Mouse (Mus musculus) liver, embryonic 13.5 days (tissue): ENCODE measurements around the gene Trpv6. TPM values are rescaled to one million over a fixed set of nuclear protein-coding genes. Genes with fewer than 3 reads are reported as not detected.

Experiments used
- ATAC-seq: fragments of 200-750 bp; cut with Nextera tagmentation; 2 replicates; pipeline ENCODE4 v1.8.0; 2017; ENCODE audit warnings: low read depth, mild to moderate bottlenecking, moderate number of reproducible peaks, moderate library complexity
- DNase-seq: peaks from one replicate; pipeline ENCODE4 v3.0.0; 2022
- H3K27ac ChIP-seq: fragments of 300-500 bp; sonication (generic); 2 replicates; pipeline ENCODE4 v1.5.1; 2015; ENCODE audit warnings: moderate library complexity, mild to moderate bottlenecking, inconsistent platforms
- H3K27me3 ChIP-seq: fragments of 300-500 bp; sonication (generic); 2 replicates; pipeline ENCODE4 v1.6.1; 2015; ENCODE audit warnings: mild to moderate bottlenecking, inconsistent platforms
- H3K36me3 ChIP-seq: fragments of 300-500 bp; sonication (generic); 2 replicates; pipeline ENCODE4 v1.6.1; 2015; ENCODE audit warnings: mild to moderate bottlenecking, inconsistent platforms
- H3K4me1 ChIP-seq: fragments of 300-500 bp; sonication (generic); replicated peaks from 2 replicates; pipeline ENCODE4 v1.6.1; 2015; ENCODE audit warnings: inconsistent platforms
- H3K4me2 ChIP-seq: fragments of 300-500 bp; sonication (generic); 2 replicates; pipeline ENCODE4 v1.6.1; 2015; ENCODE audit warnings: inconsistent platforms, mild to moderate bottlenecking, moderate library complexity
- H3K4me3 ChIP-seq: fragments of 300-500 bp; sonication (generic); replicated peaks from 2 replicates; pipeline ENCODE4 v1.5.1; 2015; ENCODE audit warnings: mild to moderate bottlenecking, inconsistent platforms
- H3K9ac ChIP-seq: fragments of 300-500 bp; sonication (generic); 2 replicates; pipeline ENCODE4 v1.6.1; 2015; ENCODE audit warnings: mild to moderate bottlenecking, inconsistent platforms
- H3K9me3 ChIP-seq: fragments of 300-500 bp; sonication (generic); replicated peaks from 2 replicates; pipeline ENCODE4 v1.6.1; 2016; ENCODE audit warnings: inconsistent platforms
- WGBS: fragments of 180-500 bp; shearing (Covaris S2); methylation state at CpG from one replicate; pipeline ENCODE4 v1.1.7; 2015; ENCODE audit not compliant: insufficient replicate concordance; 5-methylcytosine and 5-hydroxymethylcytosine counted together
- polyA plus RNA-seq: library from polyadenylated mRNA; unstranded; fragments of >200 nt; fragmentation: Nextera tagmentation; extraction: Ambion mirVana; gene quantifications from 2 replicates; pipeline ENCODE4 v1.2.1, GENCODE M21; 2015

Trpv6 gene
- 0.08 and 0.10 TPM in 2 replicates for polyA plus RNA-seq

DNA sequence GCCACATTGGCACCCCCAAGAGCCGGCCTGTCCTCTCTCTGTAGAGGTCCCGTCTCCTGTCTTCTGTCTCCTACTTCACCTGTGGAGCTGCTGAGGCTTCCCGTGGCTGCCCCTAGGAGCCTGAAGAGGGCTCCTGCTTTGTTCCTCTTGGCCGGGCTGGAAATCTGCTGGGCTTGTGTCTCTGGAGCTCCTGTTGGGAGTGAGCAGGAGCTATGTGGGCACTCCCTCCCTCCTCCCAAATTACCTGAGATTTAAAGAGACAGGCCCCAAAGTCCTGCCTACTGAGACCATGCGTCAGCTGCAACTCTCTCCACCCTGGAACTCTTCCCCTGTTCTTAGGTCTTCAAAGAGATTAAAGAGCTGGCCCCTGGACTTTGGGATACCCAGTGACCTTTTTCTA, at the start of gene Trpv6:
TSS of gene Trpv6 (minus strand) at position 228 of the 400 bp plus-strand sequence.
- Histone ChIP-seq H3K9ac (no peak within 1 kb of the TSS), H3K9me3 (no peaks in the 10 kb centered on the region), H3K27me3 (no peaks in the 10 kb centered on the region), H3K36me3 (no peaks in the 10 kb centered on the region), H3K4me3 (no peak within 1 kb of the TSS), H3K4me2 (no peak within 1 kb of the TSS), H3K4me1 (no peaks in the 10 kb centered on the region), H3K27ac (no peak within 1 kb of the TSS)
- 38% methylated on average over 5 of the region's 5 CpGs for WGBS
- ATAC-seq (no peak), DNase-seq (no peak)

DNA sequence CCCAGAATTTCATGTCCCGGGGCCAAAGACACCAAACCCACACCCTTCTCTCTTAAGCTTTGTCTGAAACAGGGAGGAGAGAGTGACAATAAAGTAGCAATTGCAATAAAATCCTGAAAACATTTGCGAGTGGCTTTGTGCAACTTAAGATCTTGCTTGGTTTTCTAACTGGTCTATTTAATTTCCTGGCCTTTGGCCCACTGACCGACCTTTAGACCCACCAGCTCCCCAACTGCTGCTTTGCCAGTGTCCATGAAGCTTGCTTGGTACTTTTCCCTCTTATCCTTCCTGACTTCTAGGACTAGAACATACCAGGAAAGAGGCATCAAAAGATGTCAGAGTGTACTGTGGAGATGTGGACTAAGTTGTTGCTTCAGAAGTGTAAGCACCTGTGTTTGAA, 49.4 kb upstream of the Trpv6 start:
- no peak for ATAC-seq
- no peak overlapping the region for H3K4me3 ChIP-seq
- H3K27ac ChIP-seq, result peak overlapping the region; percentile 56
- DNase-seq, result no peak
- H3K4me2 ChIP-seq, result no peak overlapping the region
- H3K36me3 ChIP-seq, result peaks cover 64% of the 10 kb centered on the region
- no peaks in the 10 kb centered on the region for H3K27me3 ChIP-seq
- 78% methylated on average over 3 of the region's 3 CpGs for WGBS
- no peaks in the 10 kb centered on the region for H3K9me3 ChIP-seq
- H3K4me1 ChIP-seq, result peaks cover 49% of the 10 kb centered on the region
- no peak overlapping the region for H3K9ac ChIP-seq

DNA sequence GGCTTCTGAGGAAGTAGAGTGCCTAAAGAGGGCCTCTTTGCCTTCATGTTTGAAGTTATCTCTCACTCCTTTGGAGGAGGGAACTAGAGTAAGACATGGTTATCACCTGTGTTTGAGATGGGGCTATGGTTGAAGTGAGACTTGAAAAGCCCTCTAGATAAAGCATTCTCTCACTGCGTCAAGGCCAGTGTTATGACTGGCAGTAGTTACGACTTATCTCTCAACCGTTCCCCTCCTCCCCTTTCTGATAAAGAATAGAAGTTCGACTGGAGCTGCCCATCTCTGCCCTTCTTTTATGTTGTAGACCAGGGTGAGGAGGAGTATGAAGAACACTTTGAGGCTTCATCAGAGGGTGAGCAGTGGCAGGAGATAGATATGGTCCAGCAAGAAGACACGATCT, 48.7 kb upstream of the Trpv6 start:
- Histone ChIP-seq H3K27me3 (no peaks in the 10 kb centered on the region), H3K36me3 (peaks cover 57% of the 10 kb centered on the region), H3K4me3 (no peak overlapping the region), H3K27ac (peak overlapping the region; percentile 56), H3K4me2 (no peak overlapping the region), H3K4me1 (peaks cover 48% of the 10 kb centered on the region), H3K9me3 (no peaks in the 10 kb centered on the region), H3K9ac (no peak overlapping the region)
- peak; percentile 86 for ATAC-seq
- peak; percentile 29 for DNase-seq
- whole genome bisulfite sequencing, result 21% methylated on average over 5 of the region's 5 CpGs

DNA sequence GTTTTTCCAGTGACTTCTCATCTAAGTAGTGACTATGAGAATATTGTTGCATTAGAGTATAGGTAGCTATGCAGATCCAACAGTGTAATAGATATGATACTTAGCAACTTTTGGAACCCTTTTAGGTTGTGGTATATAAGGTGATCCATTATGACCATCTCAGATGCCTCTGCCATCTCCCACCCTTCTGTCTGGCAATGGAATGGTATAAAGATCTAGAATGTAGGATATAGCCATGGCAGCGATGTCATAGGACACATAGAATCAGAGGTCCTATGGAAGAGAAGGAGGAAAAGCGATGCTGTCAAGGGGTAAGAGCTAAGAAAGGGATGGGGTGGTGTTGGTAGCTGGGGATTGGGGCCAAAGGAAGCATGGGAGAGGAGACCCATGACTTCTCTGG, 47.9 kb upstream of the Trpv6 start, which contains the start of gene Llcfc1:
TSS of gene Llcfc1 (plus strand) at position 301 of the 400 bp plus-strand sequence.
- no peaks in the 10 kb centered on the region for H3K27me3 ChIP-seq
- H3K9ac ChIP-seq, result no peak within 1 kb of the TSS
- WGBS, result 94% methylated on average over 2 of the region's 2 CpGs
- no peak within 1 kb of the TSS for H3K4me3 ChIP-seq
- ATAC-seq, result 0 out of 2 replicates have a peak, but pooled peaks have one; percentile 2
- H3K4me1 ChIP-seq, result peaks cover 41% of the 10 kb centered on the region
- peaks cover 49% of the 10 kb centered on the region for H3K36me3 ChIP-seq
- H3K27ac ChIP-seq, result peak within 1 kb of the TSS; percentile 56
- H3K9me3 ChIP-seq, result no peaks in the 10 kb centered on the region
- DNase-seq, result no peak
- H3K4me2 ChIP-seq, result no peak within 1 kb of the TSS

DNA sequence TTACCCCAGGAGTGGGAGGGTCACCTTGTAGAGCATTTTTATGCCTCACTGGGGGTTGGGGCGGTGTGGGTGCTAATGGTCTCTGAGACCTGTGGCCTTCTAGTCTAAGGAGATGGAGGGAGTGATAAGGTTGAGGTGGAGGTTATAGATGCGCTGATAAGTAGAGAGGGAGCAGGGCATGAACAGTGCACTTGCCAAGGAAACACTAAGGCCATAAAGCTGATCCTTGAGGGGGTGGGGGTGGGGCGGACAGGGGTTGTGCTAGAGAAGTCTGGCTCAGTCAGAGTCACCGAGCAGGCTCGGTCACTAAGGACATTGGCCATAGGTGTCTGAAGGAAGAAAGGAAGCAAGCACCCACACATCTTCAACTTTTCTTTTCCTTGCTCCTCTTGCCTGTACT, 45.5 kb upstream of the Trpv6 start:
- H3K9ac ChIP-seq, result no peak overlapping the region

DNA sequence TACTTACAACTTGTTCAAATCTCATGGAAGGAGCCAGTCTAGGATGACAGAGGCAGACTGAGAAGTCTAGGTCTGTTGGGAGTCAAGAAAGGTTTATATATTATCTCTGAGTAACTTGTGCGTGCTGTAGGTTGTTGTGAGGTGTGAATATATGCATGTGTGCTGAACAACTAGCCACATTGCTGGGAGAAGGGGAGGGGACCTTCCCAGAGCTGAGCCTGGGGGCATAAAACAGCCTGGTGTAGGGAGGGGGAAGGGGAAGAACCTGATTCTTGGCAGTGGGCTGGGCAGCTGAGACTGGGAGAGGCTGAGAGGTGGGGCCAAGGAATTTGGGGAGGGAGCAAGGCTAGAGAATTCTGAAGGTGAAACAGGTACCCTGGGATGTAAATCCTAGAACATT, 44.5 kb upstream of the Trpv6 start, which contains the start of gene Trpv5:
TSS of gene Trpv5 (minus strand) at position 101 of the 400 bp plus-strand sequence.
- peaks cover 9% of the 10 kb centered on the region for H3K4me1 ChIP-seq
- H3K36me3 ChIP-seq, result peaks cover 16% of the 10 kb centered on the region
- 58% methylated on average over 1 of the region's 1 CpGs for WGBS
- H3K9ac ChIP-seq, result no peak within 1 kb of the TSS
- no peak within 1 kb of the TSS for H3K27ac ChIP-seq
- H3K4me3 ChIP-seq, result no peak within 1 kb of the TSS
- H3K9me3 ChIP-seq, result no peaks in the 10 kb centered on the region
- H3K27me3 ChIP-seq, result no peaks in the 10 kb centered on the region
- H3K4me2 ChIP-seq, result no peak within 1 kb of the TSS
- DNase-seq (no peak), ATAC-seq (no peak)

More for the DNA sequence above, 45.5 kb upstream of the Trpv6 start:
- peaks cover 19% of the 10 kb centered on the region for H3K4me1 ChIP-seq
- 75% methylated on average over 5 of the region's 5 CpGs for WGBS
- no peaks in the 10 kb centered on the region for H3K27me3 ChIP-seq
- no peaks in the 10 kb centered on the region for H3K9me3 ChIP-seq
- no peak overlapping the region for H3K27ac ChIP-seq
- H3K36me3 ChIP-seq, result peaks cover 26% of the 10 kb centered on the region
- no peak overlapping the region for H3K4me2 ChIP-seq
- ATAC-seq, result no peak
- H3K4me3 ChIP-seq, result no peak overlapping the region
- DNase-seq, result no peak

DNA sequence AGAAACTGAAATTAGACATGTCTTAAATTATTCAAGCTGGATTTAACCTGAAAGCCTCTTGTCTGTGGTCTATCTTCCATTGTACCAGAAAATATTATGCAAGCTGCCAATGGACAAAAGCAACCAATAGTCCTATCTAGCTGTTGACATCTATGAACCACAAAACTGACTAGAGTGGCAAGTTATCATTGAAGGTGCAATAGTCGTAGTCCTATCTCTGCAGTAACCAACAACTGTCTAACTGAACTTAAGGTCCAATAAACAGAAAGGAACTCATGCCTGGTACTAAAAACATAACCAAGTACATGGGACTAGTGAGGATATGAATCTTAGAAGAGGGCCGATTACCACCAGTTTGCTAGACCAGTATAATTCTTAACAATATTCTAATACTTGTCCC, 40.3 kb upstream of the Trpv6 start:
- ATAC-seq (no peak), DNase-seq (no peak)
- Histone ChIP-seq H3K36me3 (no peaks in the 10 kb centered on the region), H3K9ac (no peak overlapping the region), H3K27ac (no peak overlapping the region), H3K4me2 (no peak overlapping the region), H3K9me3 (no peaks in the 10 kb centered on the region), H3K4me3 (no peak overlapping the region), H3K27me3 (no peaks in the 10 kb centered on the region), H3K4me1 (no peaks in the 10 kb centered on the region)
- 30% methylated on average over 2 of the region's 2 CpGs for WGBS

DNA sequence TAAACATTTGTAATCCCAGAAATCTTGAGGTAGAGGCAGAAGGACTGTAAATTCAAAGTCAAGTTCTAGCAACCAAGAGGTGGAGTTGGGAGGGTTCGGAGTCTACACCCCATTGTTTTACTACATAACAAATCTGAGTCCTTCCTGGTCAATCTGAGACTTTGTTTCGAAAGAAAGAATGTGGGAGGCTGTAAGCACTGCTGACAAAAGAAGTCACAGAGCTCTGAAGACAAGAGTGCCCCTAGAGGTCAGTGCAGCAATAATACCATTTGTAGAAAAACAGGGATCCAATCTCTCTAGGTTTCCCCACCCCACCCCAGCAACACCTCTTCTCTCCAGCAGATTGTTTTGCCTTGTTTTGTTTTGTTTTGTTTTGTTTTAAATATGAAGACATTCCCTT, 26.1 kb upstream of the Trpv6 start:
- WGBS, result 23% methylated on average over 2 of the region's 2 CpGs
- ATAC-seq (no peak), DNase-seq (no peak)

DNA sequence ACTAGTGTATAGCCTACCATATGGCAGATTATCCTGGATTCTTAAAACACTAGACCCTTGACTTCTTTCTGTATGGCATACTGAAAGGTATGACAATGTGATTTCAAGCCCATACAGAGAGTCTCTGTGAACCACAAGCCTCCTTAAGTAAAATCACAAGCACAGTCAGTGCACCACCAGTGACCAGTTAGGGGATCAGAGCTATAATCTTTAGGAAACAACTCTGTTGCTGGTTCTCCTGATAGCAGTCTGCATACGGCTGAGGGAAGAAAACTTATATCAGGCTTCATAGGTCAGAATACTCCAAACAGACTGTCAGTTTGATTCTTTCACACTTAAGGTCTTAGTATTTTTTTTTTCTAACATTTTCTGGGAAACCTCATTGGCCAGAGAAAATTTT, 22.3 kb upstream of the Trpv6 start:
- Histone ChIP-seq H3K27ac (no peak overlapping the region), H3K4me1 (no peaks in the 10 kb centered on the region), H3K9me3 (no peaks in the 10 kb centered on the region), H3K9ac (no peak overlapping the region), H3K4me2 (no peak overlapping the region), H3K4me3 (no peak overlapping the region), H3K36me3 (no peaks in the 10 kb centered on the region), H3K27me3 (no peaks in the 10 kb centered on the region)
- WGBS, result 16% methylated on average over 1 of the region's 1 CpGs
- ATAC-seq (no peak), DNase-seq (no peak)

More for the DNA sequence above, 26.1 kb upstream of the Trpv6 start:
- Histone ChIP-seq H3K4me1 (no peaks in the 10 kb centered on the region), H3K9ac (no peak overlapping the region), H3K36me3 (no peaks in the 10 kb centered on the region), H3K4me2 (no peak overlapping the region), H3K27ac (no peak overlapping the region), H3K27me3 (no peaks in the 10 kb centered on the region), H3K9me3 (no peaks in the 10 kb centered on the region), H3K4me3 (no peak overlapping the region)

DNA sequence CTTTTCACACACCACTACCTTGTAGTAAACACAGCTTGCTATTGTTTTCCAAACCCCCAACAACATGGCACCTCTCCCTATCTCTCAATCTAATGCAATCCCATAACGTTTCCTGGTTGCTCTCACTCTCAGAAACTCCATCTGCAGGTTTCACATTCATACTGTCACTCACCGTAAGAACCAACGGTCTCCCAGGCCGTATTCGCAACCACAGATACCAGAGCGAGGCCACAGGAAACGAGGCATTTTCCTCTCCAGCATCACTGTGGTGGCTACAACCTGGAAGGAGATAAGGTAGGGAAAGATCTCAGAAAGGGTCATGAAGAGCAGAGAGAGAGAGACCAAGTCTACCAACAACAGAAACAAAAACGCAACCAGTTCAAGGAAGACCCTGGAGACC, 18.4 kb upstream of the Trpv6 start:
- H3K9me3 ChIP-seq, result no peaks in the 10 kb centered on the region
- H3K36me3 ChIP-seq, result no peaks in the 10 kb centered on the region
- H3K4me2 ChIP-seq, result no peak overlapping the region
- H3K9ac ChIP-seq, result no peak overlapping the region
- H3K27ac ChIP-seq, result no peak overlapping the region
- ATAC-seq (no peak), DNase-seq (no peak)
- no peaks in the 10 kb centered on the region for H3K4me1 ChIP-seq
- WGBS, result 20% methylated on average over 8 of the region's 8 CpGs
- H3K27me3 ChIP-seq, result no peaks in the 10 kb centered on the region
- no peak overlapping the region for H3K4me3 ChIP-seq

DNA sequence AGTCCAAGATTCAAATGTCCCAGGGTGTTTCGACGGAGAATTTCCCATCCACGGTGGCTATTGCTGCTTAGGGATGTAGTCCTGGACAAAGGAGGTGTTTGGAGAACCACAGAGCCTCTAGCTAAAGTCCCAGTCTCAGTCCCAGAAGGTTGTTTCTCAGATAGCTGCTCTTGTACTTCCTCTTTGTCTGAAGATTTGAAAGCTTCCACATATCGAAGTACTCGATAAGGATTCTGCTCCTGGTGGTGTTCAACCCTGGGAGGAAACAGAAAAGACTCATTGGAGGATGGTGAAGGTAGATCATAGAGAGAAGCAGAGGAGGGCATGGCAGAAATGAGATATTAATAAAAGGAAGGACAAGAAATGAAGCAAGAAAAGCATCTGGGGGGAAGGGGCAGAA, 17.0 kb upstream of the Trpv6 start:
- DNase-seq, result no peak
- H3K9me3 ChIP-seq, result no peaks in the 10 kb centered on the region
- no peaks in the 10 kb centered on the region for H3K4me1 ChIP-seq
- H3K4me3 ChIP-seq, result no peak overlapping the region
- no peak overlapping the region for H3K4me2 ChIP-seq
- WGBS, result 45% methylated on average over 5 of the region's 5 CpGs
- no peak for ATAC-seq
- no peaks in the 10 kb centered on the region for H3K27me3 ChIP-seq
- no peaks in the 10 kb centered on the region for H3K36me3 ChIP-seq
- no peak overlapping the region for H3K27ac ChIP-seq
- H3K9ac ChIP-seq, result no peak overlapping the region

DNA sequence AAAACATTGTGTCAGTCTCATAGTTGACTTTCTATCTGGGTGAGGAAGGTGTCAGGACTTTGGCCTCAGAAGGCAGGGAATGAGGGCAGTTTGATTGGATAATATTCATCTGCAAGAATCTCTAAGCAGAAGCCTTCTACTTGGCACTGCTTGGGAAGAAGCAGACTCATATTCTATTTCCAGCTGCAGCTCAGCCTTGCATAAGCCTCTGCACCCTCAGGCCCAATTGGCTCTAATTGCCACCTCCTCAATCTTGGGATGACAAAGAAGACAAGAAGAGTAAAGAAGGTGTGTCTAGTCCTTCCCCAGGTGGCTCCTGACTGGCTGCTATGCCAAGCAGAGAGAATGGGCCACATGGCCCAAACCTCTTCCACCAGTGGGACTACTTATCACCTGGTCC, 10.5 kb upstream of the Trpv6 start:
- H3K27ac ChIP-seq, result no peak overlapping the region
- H3K36me3 ChIP-seq, result no peaks in the 10 kb centered on the region
- DNase-seq (no peak), ATAC-seq (no peak)
- H3K4me3 ChIP-seq, result no peak overlapping the region
- no peaks in the 10 kb centered on the region for H3K9me3 ChIP-seq
- no peak overlapping the region for H3K9ac ChIP-seq
- no peaks in the 10 kb centered on the region for H3K4me1 ChIP-seq
- no peak overlapping the region for H3K4me2 ChIP-seq
- no peaks in the 10 kb centered on the region for H3K27me3 ChIP-seq
